Mouse (Mus musculus) hindbrain, embryonic 13.5 days (tissue): Measurements from ENCODE around the gene Sfxn5. TPM values are rescaled to one million over a fixed set of nuclear protein-coding genes. Genes with fewer than 3 reads are reported as not detected.

Experiments
- microRNA-seq: library from miRNA; unstranded; fragments of <30 nt; microRNA quantifications from one replicate; pipeline ENCODE4, GENCODE M21; 2016
- polyA plus RNA-seq: library from polyadenylated mRNA; unstranded; fragments of >200 nt; fragmentation: Nextera tagmentation; extraction: Ambion mirVana; gene quantifications from 2 replicates; pipeline ENCODE4 v1.2.1, GENCODE M21; 2015

The Sfxn5 gene
- polyA plus RNA-seq, 1 experiment from 2014 or later = 19.6 TPM

Small RNAs within 50 kb of the gene (microRNA-seq; reads per million reads assigned to microRNA genes)
- not detected for gene Mir705

Other genes with a start within 250 kb of the Sfxn5 start
- 21.1 and 23.0 TPM in 2 replicates for gene Spr, start 195.7 kb downstream of the Sfxn5 start, polyA plus RNA-seq
- gene Emx1, start 146.0 kb downstream of the Sfxn5 start, polyA plus RNA-seq = not detected in 2 replicates
- gene Rab11fip5, start 41.2 kb upstream of the Sfxn5 start, polyA plus RNA-seq = 13.7 and 14.8 TPM in 2 replicates
- not detected in 2 replicates for gene Noto, start 90.5 kb upstream of the Sfxn5 start, polyA plus RNA-seq
- 58.4 and 59.0 TPM in 2 replicates for gene Smyd5, start 98.6 kb upstream of the Sfxn5 start, polyA plus RNA-seq
- 601 and 603 TPM in 2 replicates for gene Cct7, start 118.1 kb upstream of the Sfxn5 start, polyA plus RNA-seq
- gene Pradc1, start 118.5 kb upstream of the Sfxn5 start, polyA plus RNA-seq = 20.2 and 22.7 TPM in 2 replicates
- gene Fbxo41, start 169.6 kb upstream of the Sfxn5 start, polyA plus RNA-seq = 5.3 and 5.5 TPM in 2 replicates
- not detected in 2 replicates for gene Egr4, start 180.2 kb upstream of the Sfxn5 start, polyA plus RNA-seq